In genomic region chr11:117345022-117345765, GRCm38 (mm10) we compare ENCODE assay signal across 8 mouse cellular contexts.
DNase-seq lines count a peak whose midpoint lies in the region; ATAC-seq and TF ChIP-seq lines count a peak whose summit lies in the region.

No protein-coding gene starts in this region.

- H3K4me3 ChIP-seq in heart, embryonic 14.5 days (ENCODE audit: control insufficient read depth in 1 of 2, insufficient read depth in 1 of 2, low read depth in 1 of 2, low read length in 2 of 2) = no peak overlapping the region
- no peak overlapping the region for H3K4me3 ChIP-seq in liver, postnatal 0 days (ENCODE audit: low read depth, low read length)

- no peaks in the 10 kb centered on the region for H3K9me3 ChIP-seq in heart, embryonic 14.5 days (ENCODE audit: control insufficient read depth, low read length)
- no peaks in the 10 kb centered on the region for H3K9me3 ChIP-seq in liver, postnatal 0 days (ENCODE audit: low read length)

- H3K9ac ChIP-seq in heart, embryonic 14.5 days (ENCODE audit: low read length) = 0 out of 2 replicates have a peak overlapping the region, but pooled peaks have one; percentile 35
- no peak overlapping the region for H3K9ac ChIP-seq in liver, postnatal 0 days (replicated peaks)

- no peak for TF ChIP-seq CTCF in liver, postnatal 0 days (IDR thresholded peaks at IDR 0.05; ENCODE audit: low read depth)

- H3K4me1 ChIP-seq in heart, embryonic 14.5 days (ENCODE audit: control insufficient read depth in 2 of 2, insufficient read depth in 2 of 2, low read length in 2 of 2) = peaks cover 58 to 81% of the 10 kb centered on the region in 2 experiments
- H3K4me1 ChIP-seq in liver, postnatal 0 days (ENCODE audit: insufficient read depth) = peaks cover 69% of the 10 kb centered on the region

- no peaks in the 10 kb centered on the region for H3K27me3 ChIP-seq in heart, embryonic 14.5 days (ENCODE audit: control insufficient read depth, insufficient read depth, low read length)
- no peaks in the 10 kb centered on the region for H3K27me3 ChIP-seq in liver, postnatal 0 days (ENCODE audit: insufficient read depth, low read length)

- TF ChIP-seq EP300 in liver, postnatal 0 days (IDR thresholded peaks at IDR 0.05; ENCODE audit: low read depth) = no peak

- WGBS in heart, embryonic 14.5 days = 4% methylated on average over 12 of the region's 12 CpGs
- 47% methylated on average over 12 of the region's 12 CpGs for WGBS in liver, postnatal 0 days (ENCODE audit: insufficient replicate concordance)

- peak; percentile 42; the same call in 1 of the 2 replicates for ATAC-seq in heart, embryonic 14.5 days (ENCODE audit: insufficient number of reproducible peaks, insufficient read depth, low FRiP score, low read depth)
- no peak for ATAC-seq in liver, postnatal 0 days

- H3K27ac ChIP-seq in heart, embryonic 14.5 days (replicated peaks in 1 of 2; ENCODE audit: control insufficient read depth in 1 of 2, insufficient read depth in 1 of 2, low read depth in 2 of 2, low read length in 2 of 2) = peak overlapping the region; percentile 48 to 51
- peak overlapping the region; percentile 71 for H3K27ac ChIP-seq in liver, postnatal 0 days (ENCODE audit: low read depth)

- H3K36me3 ChIP-seq in heart, embryonic 14.5 days (ENCODE audit: control insufficient read depth, insufficient read depth, low read length) = no peaks in the 10 kb centered on the region
- H3K36me3 ChIP-seq in liver, postnatal 0 days (replicated peaks; ENCODE audit: insufficient read depth, low read length) = no peaks in the 10 kb centered on the region

- intact Hi-C loops in heart, postnatal 10 days (cut with DNase I) = no loop called here

- no peak for DNase-seq in heart, adult 8-10 months (ENCODE audit: low spot score)
- peak; percentile 55 for DNase-seq in ZHBTc4 (ENCODE audit: low read depth, low spot score)
- peak; percentile 68 to 70 for DNase-seq in heart, postnatal 10 days
- DNase-seq in liver, postnatal 0 days = no peak
- peak; percentile 66 for DNase-seq in ovary, postnatal 36 days (ENCODE audit: low spot score)
- no peak for DNase-seq in cerebellum, adult 11 months
- no peak for DNase-seq in thymus, postnatal 36 days

- peak overlapping the region; percentile 34; the same call in 1 of the 2 replicates for H3K4me2 ChIP-seq in heart, embryonic 14.5 days (ENCODE audit: low read length)
- H3K4me2 ChIP-seq in liver, postnatal 0 days (ENCODE audit: low read depth, low read length) = 0 out of 2 replicates have a peak overlapping the region, but pooled peaks have one; percentile 13

Comparison
In these comparisons a context has a peak if more than half of its experiments do, and no peak if none do; other contexts are left out.
1. DNase-seq: peak in ZHBTc4 (single experiment), heart, postnatal 10 days (2 of 2) and ovary, postnatal 36 days (single experiment); none in heart, adult 8-10 months (single experiment), liver, postnatal 0 days (single experiment), cerebellum, adult 11 months (single experiment) and thymus, postnatal 36 days (0 of 2).